Mouse (Mus musculus): ENCODE measurements around the gene Cit.

DNA sequence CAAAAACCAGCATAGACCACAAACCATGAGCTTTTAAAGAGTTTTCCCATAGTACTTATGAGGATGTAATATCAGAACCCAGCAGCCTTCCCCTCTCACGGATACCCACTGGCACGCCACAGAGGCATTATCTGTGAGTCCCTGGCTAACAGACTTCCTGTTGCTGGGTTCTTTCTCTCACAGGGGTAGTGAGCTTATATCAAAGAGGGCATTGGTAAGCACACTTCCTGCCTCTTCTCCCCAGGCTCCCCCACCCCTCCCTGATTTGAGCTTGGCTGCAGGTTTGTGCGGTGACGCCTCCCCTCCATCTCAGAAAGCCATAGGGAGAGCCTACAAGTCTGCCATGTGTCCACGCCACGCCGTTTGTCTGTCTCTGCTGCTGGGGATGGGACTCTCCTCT, 184.0 kb downstream of the Cit start:
- TF ChIP-seq CTCF (IDR thresholded peaks at IDR 0.05; ENCODE audit: low read depth, low read length) (no peak), POLR2A (IDR thresholded peaks at IDR 0.05; ENCODE audit: borderline replicate concordance, low read depth, low read length) (no peak)
